Mouse (Mus musculus): ENCODE results near the gene Tcerg1l. TPM values are rescaled to one million over a fixed set of nuclear protein-coding genes. Genes with fewer than 3 reads are reported as not detected.

Gene Tcerg1l
- polyA plus RNA-seq, 2 experiments: 0.01 TPM; not detected in 1

DNA sequence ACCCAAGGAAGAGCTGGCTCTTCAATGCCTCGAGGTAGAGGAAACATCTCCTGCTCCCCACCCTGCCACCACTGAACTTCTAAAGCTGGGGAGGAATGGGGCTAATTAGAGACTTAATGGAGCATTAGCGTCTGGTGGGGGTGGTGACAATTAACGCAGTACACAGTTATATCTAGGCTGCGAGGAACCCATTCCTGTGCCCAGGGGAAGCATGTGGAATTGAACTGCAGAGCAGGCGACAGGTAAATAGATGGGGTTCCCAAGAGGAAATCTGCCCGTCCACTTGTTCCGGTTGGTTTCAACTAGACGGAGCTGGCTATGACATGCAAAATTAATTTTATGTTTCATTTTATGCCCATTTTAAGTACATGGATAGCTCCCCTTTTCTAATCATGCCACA is 128.1 kb downstream of the Tcerg1l start:
- no peaks in the 10 kb centered on the region for H3K27me3 ChIP-seq (ENCODE audit: control insufficient read depth, insufficient read depth, low read length)
- no peak overlapping the region for H3K4me3 ChIP-seq (ENCODE audit: insufficient read depth in 1 of 2, low read depth in 2 of 2, low read length in 2 of 2)
- H3K27ac ChIP-seq: no peak overlapping the region
- 67% methylated on average over 8 of the region's 8 CpGs for WGBS (ENCODE audit: insufficient replicate concordance)
- H3K4me2 ChIP-seq (ENCODE audit: low read depth): no peak overlapping the region
- no peaks in the 10 kb centered on the region for H3K4me1 ChIP-seq (replicated peaks; ENCODE audit: control insufficient read depth in 2 of 2, insufficient read depth in 2 of 2, low read length in 1 of 2)
- H3K9ac ChIP-seq (replicated peaks): no peak overlapping the region
- ATAC-seq (ENCODE audit: insufficient read depth) (no peak), DNase-seq (ENCODE audit: low read depth in 3 of 3, low spot score in 3 of 3) (no peak)
- no peak for TF ChIP-seq EP300 (IDR thresholded peaks at IDR 0.05; ENCODE audit: low read depth)
- no peak for TF ChIP-seq CTCF (IDR thresholded peaks at IDR 0.05; ENCODE audit: low read depth)
- H3K9me3 ChIP-seq (ENCODE audit: control insufficient read depth, low read length): no peaks in the 10 kb centered on the region
- H3K36me3 ChIP-seq (replicated peaks; ENCODE audit: control insufficient read depth, insufficient read depth, low read depth): no peaks in the 10 kb centered on the region

DNA sequence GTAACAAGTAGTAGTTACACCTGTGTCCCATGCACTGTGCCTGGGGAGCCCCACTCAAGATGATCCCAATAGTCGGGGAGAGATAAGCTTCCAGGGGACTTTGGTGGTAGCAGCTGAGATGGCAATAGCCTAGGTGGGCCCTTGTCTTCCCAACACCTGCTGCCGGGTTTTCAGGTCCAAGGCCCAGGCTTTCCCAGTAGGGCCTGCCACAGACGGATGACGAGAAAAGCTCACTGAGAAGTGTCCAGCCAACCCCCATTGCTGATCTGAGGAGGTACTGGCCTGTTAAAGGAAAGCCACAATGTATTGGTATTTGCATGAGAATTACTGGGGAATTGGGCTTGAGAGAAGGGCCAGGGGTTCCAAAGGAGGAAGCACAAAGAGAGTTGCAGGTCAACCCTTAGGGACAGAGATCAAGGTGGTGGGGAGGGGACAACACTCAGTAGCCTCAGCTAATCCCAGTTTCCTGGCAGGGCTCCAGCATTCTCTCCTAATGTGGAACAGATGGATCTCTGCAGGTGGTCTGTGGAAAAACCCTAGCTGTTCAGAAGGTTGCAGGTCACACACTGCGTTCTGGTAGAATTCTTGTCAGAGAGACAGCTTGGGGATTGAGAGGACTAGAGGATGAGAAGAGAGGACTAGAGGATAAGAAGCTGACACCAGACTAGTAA is 129.4 kb downstream of the Tcerg1l start:
- Histone ChIP-seq H3K27me3 (ENCODE audit: control insufficient read depth, insufficient read depth, low read length) (no peaks in the 10 kb centered on the region), H3K36me3 (replicated peaks; ENCODE audit: control insufficient read depth, insufficient read depth, low read depth) (no peaks in the 10 kb centered on the region), H3K9me3 (ENCODE audit: control insufficient read depth, low read length) (no peaks in the 10 kb centered on the region), H3K9ac (replicated peaks) (no peak overlapping the region), H3K27ac (no peak overlapping the region), H3K4me2 (ENCODE audit: low read depth) (no peak overlapping the region), H3K4me3 (ENCODE audit: insufficient read depth in 1 of 2, low read depth in 2 of 2, low read length in 2 of 2) (no peak overlapping the region), H3K4me1 (replicated peaks; ENCODE audit: control insufficient read depth in 2 of 2, insufficient read depth in 2 of 2, low read length in 1 of 2) (no peaks in the 10 kb centered on the region)
- DNase-seq (ENCODE audit: low read depth in 3 of 3, low spot score in 3 of 3) (no peak), ATAC-seq (ENCODE audit: insufficient read depth) (no peak)
- 65% methylated on average over 5 of the region's 5 CpGs for WGBS (ENCODE audit: insufficient replicate concordance)
- TF ChIP-seq CTCF (IDR thresholded peaks at IDR 0.05; ENCODE audit: low read depth) (no peak), EP300 (IDR thresholded peaks at IDR 0.05; ENCODE audit: low read depth) (no peak)

DNA sequence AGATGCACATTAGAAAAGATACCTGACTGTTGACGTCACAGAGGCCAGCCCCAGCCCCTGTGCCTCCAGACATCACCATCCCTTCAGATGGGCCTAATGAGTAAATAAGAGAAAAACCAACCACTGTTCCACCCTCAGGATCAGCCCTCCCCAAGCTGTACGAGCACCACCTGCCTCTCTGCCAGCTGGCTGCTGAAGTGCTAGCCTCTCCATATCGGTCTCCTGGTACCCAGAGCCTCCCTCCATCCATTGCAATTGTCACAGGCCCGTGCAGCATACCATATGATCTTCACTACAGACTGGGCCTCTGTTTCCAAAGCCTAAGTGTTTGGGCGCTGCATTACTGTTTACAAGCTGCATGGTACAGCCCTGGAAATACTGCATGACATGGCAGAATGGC is 148.9 kb downstream of the Tcerg1l start:
- ATAC-seq (ENCODE audit: insufficient read depth) (no peak), DNase-seq (ENCODE audit: low read depth in 3 of 3, low spot score in 3 of 3) (no peak)
- no peaks in the 10 kb centered on the region for H3K36me3 ChIP-seq (replicated peaks; ENCODE audit: control insufficient read depth, insufficient read depth, low read depth)
- H3K27ac ChIP-seq: no peak overlapping the region
- H3K9me3 ChIP-seq (ENCODE audit: control insufficient read depth, low read length): no peaks in the 10 kb centered on the region
- TF ChIP-seq EP300 (IDR thresholded peaks at IDR 0.05; ENCODE audit: low read depth): no peak
- no peak for TF ChIP-seq CTCF (IDR thresholded peaks at IDR 0.05; ENCODE audit: low read depth)
- H3K4me2 ChIP-seq (ENCODE audit: low read depth): no peak overlapping the region
- no peaks in the 10 kb centered on the region for H3K27me3 ChIP-seq (ENCODE audit: control insufficient read depth, insufficient read depth, low read length)
- no peaks in the 10 kb centered on the region for H3K4me1 ChIP-seq (replicated peaks; ENCODE audit: control insufficient read depth in 2 of 2, insufficient read depth in 2 of 2, low read length in 1 of 2)
- no peak overlapping the region for H3K9ac ChIP-seq (replicated peaks)
- 49% methylated on average over 5 of the region's 5 CpGs for WGBS (ENCODE audit: insufficient replicate concordance)
- no peak overlapping the region for H3K4me3 ChIP-seq (ENCODE audit: insufficient read depth in 1 of 2, low read depth in 2 of 2, low read length in 2 of 2)

DNA sequence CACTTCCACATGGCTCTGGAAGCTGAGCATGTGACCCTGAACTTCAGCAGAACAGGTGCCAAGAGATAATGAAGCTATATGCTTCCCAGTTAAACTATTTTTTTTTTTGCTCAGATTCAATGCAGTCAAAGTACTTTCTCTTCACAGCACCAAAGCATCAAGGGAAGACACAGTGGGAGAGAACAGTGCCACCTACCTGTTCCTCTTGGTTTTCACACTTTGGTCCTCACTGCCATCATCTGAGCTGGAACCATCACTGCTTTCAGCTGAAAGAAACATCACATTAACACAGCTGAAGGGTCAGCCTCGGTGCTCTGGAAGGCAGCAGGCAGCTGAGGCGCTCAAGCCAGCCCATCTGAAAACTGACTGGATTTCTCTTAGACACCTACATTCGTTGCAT is 149.4 kb downstream of the Tcerg1l start:
- Histone ChIP-seq H3K4me3 (ENCODE audit: insufficient read depth in 1 of 2, low read depth in 2 of 2, low read length in 2 of 2) (no peak overlapping the region), H3K4me1 (replicated peaks; ENCODE audit: control insufficient read depth in 2 of 2, insufficient read depth in 2 of 2, low read length in 1 of 2) (no peaks in the 10 kb centered on the region), H3K27me3 (ENCODE audit: control insufficient read depth, insufficient read depth, low read length) (no peaks in the 10 kb centered on the region), H3K4me2 (ENCODE audit: low read depth) (no peak overlapping the region), H3K9me3 (ENCODE audit: control insufficient read depth, low read length) (no peaks in the 10 kb centered on the region), H3K36me3 (replicated peaks; ENCODE audit: control insufficient read depth, insufficient read depth, low read depth) (no peaks in the 10 kb centered on the region), H3K27ac (no peak overlapping the region), H3K9ac (replicated peaks) (no peak overlapping the region)
- TF ChIP-seq CTCF (IDR thresholded peaks at IDR 0.05; ENCODE audit: low read depth) (peak; percentile 29; the same call in 1 of the 2 replicates), EP300 (IDR thresholded peaks at IDR 0.05; ENCODE audit: low read depth) (no peak)
- DNase-seq (ENCODE audit: low read depth in 3 of 3, low spot score in 3 of 3) (no peak), ATAC-seq (ENCODE audit: insufficient read depth) (no peak)
- 56% methylated on average over 3 of the region's 3 CpGs for WGBS (ENCODE audit: insufficient replicate concordance)

DNA sequence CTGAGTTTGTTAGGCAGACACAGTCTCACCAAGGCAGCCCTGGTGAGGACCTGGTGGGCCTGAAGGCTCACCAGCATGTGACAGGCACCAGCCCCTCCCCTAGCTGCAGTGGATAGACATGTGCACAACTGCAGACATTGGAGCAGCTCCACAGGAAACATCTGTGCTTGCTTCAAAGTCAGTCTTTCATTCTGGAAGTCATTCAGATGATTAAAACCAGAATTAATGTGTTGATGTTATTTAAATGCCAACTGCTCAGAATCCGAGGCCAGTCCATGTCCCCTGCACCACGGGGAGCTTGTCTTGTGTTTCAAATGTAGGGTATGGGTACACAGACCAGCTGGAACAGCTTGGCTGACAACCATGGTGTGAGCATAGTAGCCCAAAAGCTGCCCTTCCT is 150.8 kb downstream of the Tcerg1l start:
- Histone ChIP-seq H3K27me3 (ENCODE audit: control insufficient read depth, insufficient read depth, low read length) (no peaks in the 10 kb centered on the region), H3K36me3 (replicated peaks; ENCODE audit: control insufficient read depth, insufficient read depth, low read depth) (no peaks in the 10 kb centered on the region), H3K4me2 (ENCODE audit: low read depth) (no peak overlapping the region), H3K9me3 (ENCODE audit: control insufficient read depth, low read length) (no peaks in the 10 kb centered on the region), H3K4me3 (ENCODE audit: insufficient read depth in 1 of 2, low read depth in 2 of 2, low read length in 2 of 2) (no peak overlapping the region), H3K27ac (no peak overlapping the region), H3K4me1 (replicated peaks; ENCODE audit: control insufficient read depth in 2 of 2, insufficient read depth in 2 of 2, low read length in 1 of 2) (no peaks in the 10 kb centered on the region), H3K9ac (replicated peaks) (no peak overlapping the region)
- 15% methylated on average over 2 of the region's 2 CpGs for WGBS (ENCODE audit: insufficient replicate concordance)
- no peak for DNase-seq (ENCODE audit: low read depth in 3 of 3, low spot score in 3 of 3)
- no peak for ATAC-seq (ENCODE audit: insufficient read depth)
- TF ChIP-seq CTCF (IDR thresholded peaks at IDR 0.05; ENCODE audit: low read depth): no peak
- TF ChIP-seq EP300 (IDR thresholded peaks at IDR 0.05; ENCODE audit: low read depth): no peak

Data from liver, embryonic 14.5 days (tissue).